Mouse (Mus musculus) testis, adult 2 months (tissue): ENCODE results near the gene Pdgfa. TPM values are rescaled to one million over a fixed set of nuclear protein-coding genes. Genes with fewer than 3 reads are reported as not detected.

Experiments used
- H3K27ac ChIP-seq: fragments of 200-500 bp; 2 replicates; pipeline ENCODE4 v1.5.1; 2012; ENCODE audit warnings: low read depth, low read length; ENCODE audit not compliant: control insufficient read depth, insufficient read depth
- H3K27me3 ChIP-seq: fragments of 200-500 bp; 2 replicates; pipeline ENCODE4 v1.6.1; 2012; ENCODE audit warnings: mild to moderate bottlenecking, low read length, moderate library complexity; ENCODE audit not compliant: control insufficient read depth, insufficient read depth
- H3K36me3 ChIP-seq: fragments of 200-500 bp; 2 replicates; pipeline ENCODE4 v1.6.1; 2012; ENCODE audit warnings: mild to moderate bottlenecking, low read length; ENCODE audit not compliant: control insufficient read depth, insufficient read depth
- H3K4me1 ChIP-seq: fragments of 200-500 bp; 2 replicates; pipeline ENCODE4 v1.6.1; 2012; ENCODE audit warnings: low read length; ENCODE audit not compliant: control insufficient read depth, insufficient read depth
- H3K4me3 ChIP-seq: fragments of 200-500 bp; 2 replicates; pipeline ENCODE4 v1.5.1; 2012; ENCODE audit warnings: low read depth, mild to moderate bottlenecking, low read length, moderate library complexity, mixed read lengths; ENCODE audit not compliant: control insufficient read depth
- CTCF ChIP-seq: fragments of 200-500 bp; IDR thresholded peaks from 2 replicates; pipeline ENCODE4 v1.5.1; 2012; ENCODE audit warnings: low read depth, mild to moderate bottlenecking, inconsistent platforms, low read length, moderate library complexity; ENCODE audit not compliant: control insufficient read depth, insufficient read depth, insufficient replicate concordance
- POLR2A ChIP-seq: fragments of 200-500 bp; IDR thresholded peaks from 2 replicates; pipeline ENCODE4 v1.6.1; 2012; ENCODE audit warnings: low read depth, mild to moderate bottlenecking, inconsistent platforms, low read length, moderate library complexity; ENCODE audit not compliant: control insufficient read depth
- polyA plus RNA-seq: library from polyadenylated mRNA; depleted of rRNA; stranded (reverse); fragments of >200 nt; gene quantifications from 2 replicates; pipeline ENCODE4 v1.2.3, GENCODE M21; 2012

The Pdgfa gene
- polyA plus RNA-seq, 1 experiment: 10.5 TPM

GRCm38 (mm10) chr5:138971405-138971804, 25.8 kb downstream of the Pdgfa start:
- no peak overlapping the region for H3K27ac ChIP-seq
- H3K4me1 ChIP-seq: peaks cover 6% of the 10 kb centered on the region
- H3K4me3 ChIP-seq: peak overlapping the region; percentile 26; the same call in 1 of the 2 replicates
- H3K27me3 ChIP-seq: no peaks in the 10 kb centered on the region
- no peaks in the 10 kb centered on the region for H3K36me3 ChIP-seq
- no peak for TF ChIP-seq CTCF
- TF ChIP-seq POLR2A: no peak

DNA sequence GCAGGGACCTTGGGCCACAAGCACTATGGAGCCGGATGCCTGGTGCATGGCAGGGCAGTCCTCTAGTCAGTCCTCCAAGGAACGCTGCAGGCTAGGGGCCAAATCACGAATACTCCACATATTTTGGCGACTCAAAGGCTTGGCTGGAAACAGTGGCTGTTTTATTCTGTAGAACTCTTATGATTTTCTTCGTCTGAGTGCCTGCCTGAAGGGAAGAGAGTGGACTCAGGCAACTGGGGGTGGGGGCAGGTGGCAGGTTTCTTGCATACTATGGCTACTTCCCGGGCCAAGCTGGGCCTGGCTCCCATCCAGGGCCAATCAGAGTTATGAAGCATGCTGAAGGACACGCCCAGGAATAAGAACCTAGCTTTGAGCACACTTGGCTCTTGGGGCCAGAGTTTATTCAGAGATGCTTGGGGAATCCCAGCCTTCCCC, 27.1 kb downstream of the Pdgfa start:
- TF ChIP-seq POLR2A (no peak), CTCF (no peak)
- no peak overlapping the region for H3K27ac ChIP-seq
- no peak overlapping the region for H3K4me3 ChIP-seq
- H3K4me1 ChIP-seq: peaks cover 3% of the 10 kb centered on the region; the same call in 1 of the 2 replicates
- H3K27me3 ChIP-seq: no peaks in the 10 kb centered on the region
- no peaks in the 10 kb centered on the region for H3K36me3 ChIP-seq

DNA sequence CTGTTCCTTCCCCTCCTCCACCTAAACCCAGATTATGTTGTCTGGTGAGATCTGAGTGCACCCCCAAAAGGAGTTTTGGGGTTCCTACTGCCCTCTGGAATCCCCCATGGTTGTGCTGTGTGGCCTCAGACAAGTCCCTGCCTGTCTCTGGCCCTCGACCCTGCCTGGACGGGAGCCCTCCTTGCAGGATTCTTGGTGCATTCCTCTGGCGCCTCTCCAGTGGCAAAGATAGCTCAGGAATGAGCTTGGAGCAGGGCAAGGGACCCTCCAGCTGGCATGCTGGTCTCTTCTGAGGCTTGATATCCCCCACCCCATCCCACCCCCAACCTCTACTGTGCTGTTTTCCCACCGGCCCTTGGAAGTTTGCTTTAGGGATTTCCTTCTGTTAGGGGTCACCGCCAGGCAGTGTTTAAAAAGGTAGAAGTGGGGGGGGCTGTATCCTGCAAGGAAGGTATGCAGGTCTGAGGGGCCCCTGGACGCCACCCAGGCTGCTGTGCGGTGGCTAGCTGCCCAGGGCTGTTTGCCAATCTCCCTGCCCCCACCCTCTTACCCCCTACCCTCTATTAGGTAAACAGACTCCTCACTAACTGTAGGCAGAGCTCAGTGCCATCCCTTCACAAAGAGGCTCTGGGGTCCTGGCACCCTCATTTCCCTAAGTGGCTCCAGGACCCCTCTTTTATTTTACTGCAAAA, 31.0 kb downstream of the Pdgfa start:
- Histone ChIP-seq H3K4me1 (no peaks in the 10 kb centered on the region), H3K4me3 (no peak overlapping the region), H3K27me3 (no peaks in the 10 kb centered on the region), H3K27ac (no peak overlapping the region), H3K36me3 (no peaks in the 10 kb centered on the region)
- no peak for TF ChIP-seq CTCF
- TF ChIP-seq POLR2A: no peak

DNA sequence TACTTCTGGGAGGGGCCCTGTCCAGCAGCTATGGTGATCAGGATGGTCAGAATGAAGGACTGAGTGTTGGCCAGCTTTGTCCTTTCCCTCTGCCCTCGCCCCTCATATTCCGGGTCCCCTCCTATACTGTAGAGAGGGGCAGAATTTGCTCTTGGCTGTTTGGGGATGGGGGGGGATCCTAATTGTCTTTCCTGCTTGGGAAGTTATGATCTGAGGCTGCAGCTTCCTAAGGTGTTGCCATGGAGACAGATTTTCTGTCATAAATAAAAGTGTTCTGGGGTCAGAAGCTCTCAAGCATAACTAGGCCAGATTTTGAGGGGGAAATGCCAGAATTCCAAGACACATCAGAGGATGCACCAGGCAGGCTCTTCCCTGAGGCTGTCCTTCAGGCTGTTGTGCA, 31.6 kb downstream of the Pdgfa start:
- Histone ChIP-seq H3K4me1 (no peaks in the 10 kb centered on the region), H3K27ac (no peak overlapping the region), H3K36me3 (no peaks in the 10 kb centered on the region), H3K27me3 (no peaks in the 10 kb centered on the region), H3K4me3 (no peak overlapping the region)
- TF ChIP-seq CTCF: no peak
- no peak for TF ChIP-seq POLR2A

DNA sequence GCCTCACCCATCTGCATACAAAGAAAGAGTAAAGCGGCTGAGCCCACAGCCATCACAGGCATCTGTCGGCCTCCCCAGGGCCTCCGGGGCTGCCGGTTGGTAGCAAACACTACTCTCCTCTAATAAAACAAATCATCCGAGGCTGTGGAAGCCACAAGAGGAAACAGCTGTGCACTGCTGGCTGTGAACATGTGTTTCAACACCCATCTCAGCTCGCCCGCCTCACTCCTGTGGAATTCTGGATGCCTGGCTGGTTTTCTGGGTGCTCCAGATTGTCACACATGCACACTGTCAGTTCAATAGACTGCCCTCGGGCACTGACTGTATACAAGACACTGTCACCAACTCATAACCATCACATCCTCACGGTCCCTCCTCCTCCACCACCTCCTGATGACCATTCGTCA, 40.7 kb downstream of the Pdgfa start:
- no peak overlapping the region for H3K27ac ChIP-seq
- H3K4me1 ChIP-seq: peaks cover 6% of the 10 kb centered on the region
- no peaks in the 10 kb centered on the region for H3K27me3 ChIP-seq
- H3K36me3 ChIP-seq: no peaks in the 10 kb centered on the region
- no peak for TF ChIP-seq CTCF
- TF ChIP-seq POLR2A: no peak
- H3K4me3 ChIP-seq: no peak overlapping the region

- no peaks in the 10 kb centered on the region for H3K36me3 ChIP-seq
- TF ChIP-seq CTCF: no peak
- TF ChIP-seq POLR2A: no peak
These were observed 43.2 kb downstream of the Pdgfa start for GRCm38 (mm10) chr5:138953986-138954385.

GRCm38 (mm10) chr5:138952969-138953368, 44.2 kb downstream of the Pdgfa start:
- Histone ChIP-seq H3K36me3 (no peaks in the 10 kb centered on the region), H3K27me3 (no peaks in the 10 kb centered on the region), H3K27ac (no peak overlapping the region), H3K4me3 (no peak overlapping the region), H3K4me1 (peaks cover 8% of the 10 kb centered on the region)
- TF ChIP-seq POLR2A: no peak
- no peak for TF ChIP-seq CTCF

More at GRCm38 (mm10) chr5:138953986-138954385, 43.2 kb downstream of the Pdgfa start:
- H3K27me3 ChIP-seq: no peaks in the 10 kb centered on the region
- H3K27ac ChIP-seq: no peak overlapping the region
- H3K4me1 ChIP-seq: peaks cover 8% of the 10 kb centered on the region
- no peak overlapping the region for H3K4me3 ChIP-seq
